Mouse (Mus musculus) liver, embryonic 14.5 days (tissue): ENCODE results near the gene Gtf2a1l.

Experiments used
- CTCF ChIP-seq: IDR thresholded peaks from 2 replicates; pipeline ENCODE4 v1.5.1; 2016; ENCODE audit warnings: antibody characterized with exemption, low read depth, control low read depth
- EP300 ChIP-seq: IDR thresholded peaks from 2 replicates; pipeline ENCODE4 v1.6.1; 2016; ENCODE audit warnings: antibody characterized with exemption, low read depth

DNA sequence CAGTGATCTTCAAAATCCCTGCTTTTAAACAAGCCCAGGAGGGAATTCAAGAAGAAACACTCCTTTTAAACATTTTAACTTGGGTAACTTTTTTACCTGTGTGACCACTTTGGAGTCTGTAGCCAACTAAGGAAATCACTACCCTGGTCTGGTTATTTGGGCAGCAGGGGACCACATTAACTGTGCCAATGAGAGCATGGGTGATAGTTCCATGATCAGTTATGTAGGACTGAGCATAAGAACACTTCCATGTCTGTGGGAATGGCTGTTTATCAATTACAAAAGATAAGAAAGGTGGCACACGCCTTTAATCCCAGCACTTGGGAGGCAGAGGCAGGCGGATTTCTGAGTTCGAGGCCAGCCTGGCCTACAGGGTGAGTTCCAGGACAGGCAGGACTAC is 21.3 kb upstream of the Gtf2a1l start:
- TF ChIP-seq CTCF (no peak), EP300 (no peak)
